Mouse (Mus musculus): ENCODE data around the gene Ptpre. TPM values are rescaled to one million over a fixed set of nuclear protein-coding genes. Genes with fewer than 3 reads are reported as not detected.

Gene Ptpre
- total and polyA plus RNA-seq, 3 experiments: 2.3 to 6.9 (median 3.7) TPM

DNA sequence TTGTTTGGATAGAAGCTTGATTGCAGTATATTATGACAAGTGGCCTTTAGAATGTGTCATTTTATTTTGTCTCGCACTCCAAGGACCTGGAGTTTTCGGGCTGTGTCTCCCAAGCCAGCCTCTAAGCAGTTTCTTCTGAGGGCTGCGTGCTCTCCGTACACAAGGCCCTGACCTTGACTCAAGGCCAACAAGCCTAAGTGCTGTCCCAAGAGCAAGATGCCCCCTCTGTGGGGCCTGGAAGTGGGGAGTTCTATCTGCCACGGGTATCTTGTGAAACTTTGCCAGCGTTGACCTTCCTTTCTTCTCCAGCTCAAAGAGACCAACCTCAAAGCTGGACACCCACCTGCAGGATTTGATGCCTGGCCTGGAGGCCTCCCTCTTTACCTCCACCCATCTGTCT is 7.0 kb downstream of the Ptpre start:
- no peaks in the 10 kb centered on the region for H3K79me2 ChIP-seq (replicated peaks; ENCODE audit: control insufficient read depth, extremely low read depth, insufficient read depth, poor library complexity, severe bottlenecking)
- dilution Hi-C loops (cut with MboI; ENCODE audit: extremely low pct_ligation_motif_present, extremely low pct_unique_long_range_greater_than_20kb, low sequenced_read_pairs): no loop called here
- H3K27me3 ChIP-seq (replicated peaks): no peaks in the 10 kb centered on the region
- no peak overlapping the region for H3K27ac ChIP-seq (ENCODE audit: insufficient read depth, low read depth)
- no peaks in the 10 kb centered on the region for H3K9me3 ChIP-seq (replicated peaks; ENCODE audit: low read length)
- H3K4me3 ChIP-seq (replicated peaks in 1 of 3; ENCODE audit: low read depth in 2 of 3, low read length in 2 of 3, poor library complexity in 1 of 3): no peak overlapping the region
- no peaks in the 10 kb centered on the region for H3K36me3 ChIP-seq (replicated peaks in 1 of 2; ENCODE audit: control insufficient read depth in 1 of 2, insufficient read depth in 1 of 2, low read length in 1 of 2)
- DNase-seq (ENCODE audit: extremely low read depth): no peak
- H3K9ac ChIP-seq (ENCODE audit: insufficient read depth, low read depth): no peak overlapping the region
- in situ Hi-C loops (cut with MboI; ENCODE audit: low pct_ligation_motif_present, low pct_unique_long_range_greater_than_20kb, low sequenced_read_pairs): no loop called here
- no peak for TF ChIP-seq RAD21 (IDR thresholded peaks at IDR 0.05; ENCODE audit: low read depth, low read length)
- TF ChIP-seq JUND (conservative IDR thresholded peaks at IDR 0.05; ENCODE audit: low read depth, low read length): no peak
- no peak for TF ChIP-seq ZNF384 (IDR thresholded peaks at IDR 0.05; ENCODE audit: low read depth, low read length)
- TF ChIP-seq CHD2 (IDR thresholded peaks at IDR 0.05; ENCODE audit: low read length): no peak
- TF ChIP-seq MEF2A (IDR thresholded peaks at IDR 0.05; ENCODE audit: borderline replicate concordance, low read depth, low read length): no peak
- TF ChIP-seq POLR2AphosphoS2 (IDR thresholded peaks at IDR 0.05; ENCODE audit: low read depth, low read length): no peak
- TF ChIP-seq UBTF (IDR thresholded peaks at IDR 0.05; ENCODE audit: low read depth, low read length): no peak
- TF ChIP-seq SIN3A (IDR thresholded peaks at IDR 0.05; ENCODE audit: low read length): no peak
- peaks cover 4 to 5% of the 10 kb centered on the region in 2 experiments; a peak in 3 of 4 replicates for H3K4me1 ChIP-seq (ENCODE audit: control insufficient read depth in 1 of 2, insufficient read depth in 2 of 2)
- H3K4me2 ChIP-seq (ENCODE audit: insufficient read depth, low read depth, poor library complexity, severe bottlenecking): no peak overlapping the region

DNA sequence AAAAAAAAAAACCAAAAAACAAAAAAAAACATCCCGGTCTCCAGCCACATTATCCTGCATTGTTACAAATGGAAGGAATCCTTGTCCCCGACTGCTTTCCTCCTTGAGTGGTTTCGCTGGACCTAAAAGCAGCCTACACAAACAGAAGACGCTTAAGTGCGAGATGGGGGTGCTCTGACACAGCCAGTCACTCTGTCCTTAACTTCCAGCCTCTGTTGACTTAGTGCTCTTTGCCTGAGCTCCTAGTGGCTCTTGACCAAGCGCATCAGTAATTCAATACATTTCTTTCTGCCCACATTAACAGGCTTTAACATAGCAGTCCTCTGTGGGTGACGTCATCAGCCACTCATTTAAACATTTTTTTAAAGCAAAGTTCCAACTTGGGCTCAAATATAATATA is 8.7 kb downstream of the Ptpre start:
- TF ChIP-seq HCFC1 (IDR thresholded peaks at IDR 0.05; ENCODE audit: low read depth, low read length) (no peak), MAFK (IDR thresholded peaks at IDR 0.05; ENCODE audit: insufficient replicate concordance, low read length) (no peak), JUND (conservative IDR thresholded peaks at IDR 0.05; ENCODE audit: low read depth, low read length) (no peak), ZMIZ1 (IDR thresholded peaks at IDR 0.05; ENCODE audit: low read depth, low read length) (no peak), PAX5 (IDR thresholded peaks at IDR 0.05; ENCODE audit: low read length) (no peak), UBTF (IDR thresholded peaks at IDR 0.05; ENCODE audit: low read depth, low read length) (no peak), MXI1 (IDR thresholded peaks at IDR 0.05; ENCODE audit: low read depth, low read length) (no peak), EP300 (IDR thresholded peaks at IDR 0.05; ENCODE audit: low read length) (no peak), TBP (conservative IDR thresholded peaks at IDR 0.05; ENCODE audit: low read depth, low read length) (no peak), GABPA (IDR thresholded peaks at IDR 0.05; ENCODE audit: insufficient replicate concordance, low read depth, low read length) (no peak), RAD21 (IDR thresholded peaks at IDR 0.05; ENCODE audit: low read depth, low read length) (no peak), KAT2A (IDR thresholded peaks at IDR 0.05; ENCODE audit: insufficient replicate concordance, low read length) (no peak), RCOR1 (conservative IDR thresholded peaks at IDR 0.05; ENCODE audit: low read depth, low read length) (no peak), NRF1 (IDR thresholded peaks at IDR 0.05; ENCODE audit: low read depth, low read length) (no peak), MAZ (IDR thresholded peaks at IDR 0.05; ENCODE audit: low read depth, low read length) (no peak), MYC (IDR thresholded peaks at IDR 0.05; ENCODE audit: low read depth, low read length) (no peak)
- dilution Hi-C loops (cut with MboI; ENCODE audit: extremely low pct_ligation_motif_present, extremely low pct_unique_long_range_greater_than_20kb, low sequenced_read_pairs) (no loop called here), in situ Hi-C loops (cut with MboI; ENCODE audit: low pct_ligation_motif_present, low pct_unique_long_range_greater_than_20kb, low sequenced_read_pairs) (no loop called here)
- H3K9ac ChIP-seq (ENCODE audit: insufficient read depth, low read depth): no peak overlapping the region
- DNase-seq (ENCODE audit: extremely low read depth): no peak
- no peak overlapping the region for H3K4me3 ChIP-seq (replicated peaks in 1 of 3; ENCODE audit: low read depth in 2 of 3, low read length in 2 of 3, poor library complexity in 1 of 3)
- no peaks in the 10 kb centered on the region for H3K9me3 ChIP-seq (replicated peaks; ENCODE audit: low read length)
- no peaks in the 10 kb centered on the region for H3K36me3 ChIP-seq (replicated peaks in 1 of 2; ENCODE audit: control insufficient read depth in 1 of 2, insufficient read depth in 1 of 2, low read length in 1 of 2)
- no peak overlapping the region for H3K4me2 ChIP-seq (ENCODE audit: insufficient read depth, low read depth, poor library complexity, severe bottlenecking)
- no peak overlapping the region for H3K27ac ChIP-seq (ENCODE audit: insufficient read depth, low read depth)
- H3K27me3 ChIP-seq (replicated peaks): no peaks in the 10 kb centered on the region
- H3K4me1 ChIP-seq (ENCODE audit: control insufficient read depth in 1 of 2, insufficient read depth in 2 of 2): peaks cover 8 to 21% of the 10 kb centered on the region in 2 experiments; a peak in 3 of 4 replicates
- H3K79me2 ChIP-seq (replicated peaks; ENCODE audit: control insufficient read depth, extremely low read depth, insufficient read depth, poor library complexity, severe bottlenecking): no peaks in the 10 kb centered on the region
